Mouse (Mus musculus): ENCODE data around the gene Kif21b. TPM values are rescaled to one million over a fixed set of nuclear protein-coding genes. Genes with fewer than 3 reads are reported as not detected.

The Kif21b gene
- polyA plus RNA-seq (2014; fragmentation: Nextera tagmentation; extraction: Ambion mirVana), result 5.1 and 5.6 TPM in 2 replicates

GRCm38 (mm10) chr1:136130951-136131558 is at the start of gene Kif21b:
Gene Kif21b (plus strand): TSS chr1:136131389.
- Histone ChIP-seq H3K36me3 (ENCODE audit: control insufficient read depth, insufficient read depth, low read length) (no peaks in the 10 kb centered on the region), H3K4me3 (ENCODE audit: low read depth, low read length) (peak within 1 kb of the TSS; percentile 83), H3K9ac (ENCODE audit: low read length) (peak within 1 kb of the TSS; percentile 70), H3K4me2 (ENCODE audit: low read length) (peak within 1 kb of the TSS; percentile 53), H3K27ac (ENCODE audit: low read depth) (0 out of 2 replicates have a peak within 1 kb of the TSS, but pooled peaks have one; percentile 58), H3K4me1 (replicated peaks; ENCODE audit: control insufficient read depth, insufficient read depth, low read length) (peaks cover 81% of the 10 kb centered on the region), H3K27me3 (replicated peaks; ENCODE audit: control insufficient read depth, insufficient read depth, low read length) (no peaks in the 10 kb centered on the region), H3K9me3 (ENCODE audit: control insufficient read depth, low read length) (no peaks in the 10 kb centered on the region)
- DNase-seq (ENCODE audit: low spot score) (peak; percentile 92), ATAC-seq (replicated peaks; ENCODE audit: low FRiP score, low TSS enrichment, low read depth) (peak; percentile 82)
- WGBS, result 2% methylated on average over 42 of the region's 42 CpGs

GRCm38 (mm10) chr1:136085988-136086685 is 45.1 kb upstream of the Kif21b start:
- Histone ChIP-seq H3K9ac (ENCODE audit: low read length) (no peak overlapping the region), H3K4me1 (replicated peaks; ENCODE audit: control insufficient read depth, insufficient read depth, low read length) (no peaks in the 10 kb centered on the region), H3K36me3 (ENCODE audit: control insufficient read depth, insufficient read depth, low read length) (no peaks in the 10 kb centered on the region), H3K9me3 (ENCODE audit: control insufficient read depth, low read length) (0 out of 2 replicates have a peak, but pooled peaks cover 5% of the 10 kb centered on the region), H3K27me3 (replicated peaks; ENCODE audit: control insufficient read depth, insufficient read depth, low read length) (no peaks in the 10 kb centered on the region), H3K27ac (ENCODE audit: low read depth) (no peak overlapping the region), H3K4me2 (ENCODE audit: low read length) (no peak overlapping the region), H3K4me3 (ENCODE audit: low read depth, low read length) (no peak overlapping the region)
- ATAC-seq (replicated peaks; ENCODE audit: low FRiP score, low TSS enrichment, low read depth), result no peak
- DNase-seq (ENCODE audit: low spot score), result no peak
- 75% methylated on average over 3 of the region's 3 CpGs for WGBS

GRCm38 (mm10) chr1:136089368-136090165 is 41.6 kb upstream of the Kif21b start:
- H3K4me1 ChIP-seq (replicated peaks; ENCODE audit: control insufficient read depth, insufficient read depth, low read length), result no peaks in the 10 kb centered on the region
- no peaks in the 10 kb centered on the region for H3K36me3 ChIP-seq (ENCODE audit: control insufficient read depth, insufficient read depth, low read length)
- H3K9ac ChIP-seq (ENCODE audit: low read length), result no peak overlapping the region
- no peak overlapping the region for H3K4me3 ChIP-seq (ENCODE audit: low read depth, low read length)
- no peaks in the 10 kb centered on the region for H3K27me3 ChIP-seq (replicated peaks; ENCODE audit: control insufficient read depth, insufficient read depth, low read length)
- H3K9me3 ChIP-seq (ENCODE audit: control insufficient read depth, low read length), result no peaks in the 10 kb centered on the region
- DNase-seq (ENCODE audit: low spot score), result no peak
- 78% methylated on average over 9 of the region's 9 CpGs for WGBS
- no peak overlapping the region for H3K4me2 ChIP-seq (ENCODE audit: low read length)
- no peak overlapping the region for H3K27ac ChIP-seq (ENCODE audit: low read depth)
- no peak for ATAC-seq (replicated peaks; ENCODE audit: low FRiP score, low TSS enrichment, low read depth)

- ATAC-seq (replicated peaks; ENCODE audit: low FRiP score, low TSS enrichment, low read depth), result no peak
- H3K9me3 ChIP-seq (ENCODE audit: control insufficient read depth, low read length), result no peaks in the 10 kb centered on the region
- H3K9ac ChIP-seq (ENCODE audit: low read length), result no peak overlapping the region
- no peak overlapping the region for H3K27ac ChIP-seq (ENCODE audit: low read depth)
- no peaks in the 10 kb centered on the region for H3K4me1 ChIP-seq (replicated peaks; ENCODE audit: control insufficient read depth, insufficient read depth, low read length)
- H3K4me2 ChIP-seq (ENCODE audit: low read length), result no peak overlapping the region
- H3K4me3 ChIP-seq (ENCODE audit: low read depth, low read length), result no peak overlapping the region
- H3K27me3 ChIP-seq (replicated peaks; ENCODE audit: control insufficient read depth, insufficient read depth, low read length), result no peaks in the 10 kb centered on the region
- 66% methylated on average over 3 of the region's 3 CpGs for WGBS
- DNase-seq (ENCODE audit: low spot score), result no peak
- H3K36me3 ChIP-seq (ENCODE audit: control insufficient read depth, insufficient read depth, low read length), result no peaks in the 10 kb centered on the region
These were observed 37.5 kb upstream of the Kif21b start for GRCm38 (mm10) chr1:136093726-136094125.

- Histone ChIP-seq H3K4me2 (ENCODE audit: low read length) (no peak overlapping the region), H3K27ac (ENCODE audit: low read depth) (no peak overlapping the region), H3K9ac (ENCODE audit: low read length) (no peak overlapping the region), H3K36me3 (ENCODE audit: control insufficient read depth, insufficient read depth, low read length) (no peaks in the 10 kb centered on the region), H3K27me3 (replicated peaks; ENCODE audit: control insufficient read depth, insufficient read depth, low read length) (no peaks in the 10 kb centered on the region), H3K9me3 (ENCODE audit: control insufficient read depth, low read length) (no peaks in the 10 kb centered on the region), H3K4me3 (ENCODE audit: low read depth, low read length) (no peak overlapping the region), H3K4me1 (replicated peaks; ENCODE audit: control insufficient read depth, insufficient read depth, low read length) (no peaks in the 10 kb centered on the region)
- ATAC-seq (replicated peaks; ENCODE audit: low FRiP score, low TSS enrichment, low read depth), result no peak
- DNase-seq (ENCODE audit: low spot score), result no peak
- 80% methylated on average over 5 of the region's 5 CpGs for WGBS
These were observed 36.4 kb upstream of the Kif21b start for GRCm38 (mm10) chr1:136094807-136095206.

GRCm38 (mm10) chr1:136102094-136102493 is 29.1 kb upstream of the Kif21b start:
- Histone ChIP-seq H3K9me3 (ENCODE audit: control insufficient read depth, low read length) (no peaks in the 10 kb centered on the region), H3K4me2 (ENCODE audit: low read length) (no peak overlapping the region), H3K4me1 (replicated peaks; ENCODE audit: control insufficient read depth, insufficient read depth, low read length) (0 out of 2 replicates have a peak, but pooled peaks cover 3% of the 10 kb centered on the region), H3K4me3 (ENCODE audit: low read depth, low read length) (no peak overlapping the region), H3K27ac (ENCODE audit: low read depth) (no peak overlapping the region), H3K36me3 (ENCODE audit: control insufficient read depth, insufficient read depth, low read length) (no peaks in the 10 kb centered on the region), H3K9ac (ENCODE audit: low read length) (no peak overlapping the region), H3K27me3 (replicated peaks; ENCODE audit: control insufficient read depth, insufficient read depth, low read length) (no peaks in the 10 kb centered on the region)
- no peak for ATAC-seq (replicated peaks; ENCODE audit: low FRiP score, low TSS enrichment, low read depth)
- DNase-seq (ENCODE audit: low spot score), result no peak
- WGBS, result 62% methylated on average over 4 of the region's 4 CpGs

- no peak for ATAC-seq (replicated peaks; ENCODE audit: low FRiP score, low TSS enrichment, low read depth)
- Histone ChIP-seq H3K27me3 (replicated peaks; ENCODE audit: control insufficient read depth, insufficient read depth, low read length) (no peaks in the 10 kb centered on the region), H3K9ac (ENCODE audit: low read length) (no peak overlapping the region), H3K36me3 (ENCODE audit: control insufficient read depth, insufficient read depth, low read length) (no peaks in the 10 kb centered on the region), H3K27ac (ENCODE audit: low read depth) (no peak overlapping the region), H3K4me3 (ENCODE audit: low read depth, low read length) (no peak overlapping the region), H3K4me1 (replicated peaks; ENCODE audit: control insufficient read depth, insufficient read depth, low read length) (0 out of 2 replicates have a peak, but pooled peaks cover 3% of the 10 kb centered on the region), H3K9me3 (ENCODE audit: control insufficient read depth, low read length) (no peaks in the 10 kb centered on the region), H3K4me2 (ENCODE audit: low read length) (no peak overlapping the region)
- DNase-seq (ENCODE audit: low spot score), result no peak
- 60% methylated on average over 3 of the region's 3 CpGs for WGBS
These were observed 28.6 kb upstream of the Kif21b start for GRCm38 (mm10) chr1:136102551-136102950.

GRCm38 (mm10) chr1:136102981-136103380 is 28.2 kb upstream of the Kif21b start:
- Histone ChIP-seq H3K27ac (ENCODE audit: low read depth) (no peak overlapping the region), H3K9ac (ENCODE audit: low read length) (no peak overlapping the region), H3K9me3 (ENCODE audit: control insufficient read depth, low read length) (no peaks in the 10 kb centered on the region), H3K27me3 (replicated peaks; ENCODE audit: control insufficient read depth, insufficient read depth, low read length) (no peaks in the 10 kb centered on the region), H3K4me1 (replicated peaks; ENCODE audit: control insufficient read depth, insufficient read depth, low read length) (0 out of 2 replicates have a peak, but pooled peaks cover 3% of the 10 kb centered on the region), H3K4me3 (ENCODE audit: low read depth, low read length) (no peak overlapping the region), H3K36me3 (ENCODE audit: control insufficient read depth, insufficient read depth, low read length) (no peaks in the 10 kb centered on the region), H3K4me2 (ENCODE audit: low read length) (no peak overlapping the region)
- DNase-seq (ENCODE audit: low spot score) (no peak), ATAC-seq (replicated peaks; ENCODE audit: low FRiP score, low TSS enrichment, low read depth) (no peak)
- WGBS, result 65% methylated on average over 2 of the region's 2 CpGs
